In genomic region chr10:128442718-128443117, GRCm38 (mm10) we compare ENCODE assay signal across 20 mouse cellular contexts. TPM values are rescaled to one million over a fixed set of nuclear protein-coding genes. Genes with fewer than 3 reads are reported as not detected.
"Had no signal": no experiment of that assay in that cellular context is flagged by ENCODE, and none has a peak within 500 bp of the region (broad histone marks: within the 10 kb centered on the region; RNA-seq: fewer than 3 reads in every experiment).

No protein-coding gene starts in this region.

- DNase-seq: liver, postnatal 0 days; lung, adult 2 months; lung, postnatal 14 days; lung, postnatal 36 days; right cerebral cortex, postnatal 14 days; thymus, adult 2 months; thymus, postnatal 25 days had no signal

- H3K27me3 ChIP-seq: lung, embryonic 15.5 days; megakaryocyte, embryonic 14.5 days; midbrain, embryonic 13.5 days; midbrain, embryonic 15.5 days; neural tube, embryonic 12.5 days; stomach, embryonic 15.5 days had no signal

- H3K9me3 ChIP-seq: lung, embryonic 15.5 days; megakaryocyte, embryonic 14.5 days; midbrain, embryonic 13.5 days; midbrain, embryonic 15.5 days; neural tube, embryonic 12.5 days; stomach, embryonic 15.5 days had no signal

- H3K9ac ChIP-seq: liver, postnatal 0 days; lung, embryonic 15.5 days; midbrain, embryonic 13.5 days; midbrain, embryonic 15.5 days; neural tube, embryonic 12.5 days; stomach, embryonic 15.5 days had no signal

- ATAC-seq: liver, postnatal 0 days; lung, postnatal 0 days; midbrain, embryonic 13.5 days; midbrain, embryonic 15.5 days had no signal

- H3K27ac ChIP-seq: lung, embryonic 15.5 days; macrophage; midbrain, embryonic 13.5 days; midbrain, embryonic 15.5 days; neural tube, embryonic 12.5 days; stomach, embryonic 15.5 days; stomach, postnatal 0 days had no signal

- H3K4me1 ChIP-seq: lung, embryonic 15.5 days; midbrain, embryonic 13.5 days; midbrain, embryonic 15.5 days; neural tube, embryonic 12.5 days had no signal

- H3K4me3 ChIP-seq: lung, embryonic 15.5 days; megakaryocyte, embryonic 14.5 days; midbrain, embryonic 13.5 days; midbrain, embryonic 15.5 days; neural tube, embryonic 12.5 days; stomach, embryonic 15.5 days had no signal

- H3K4me2 ChIP-seq: lung, embryonic 15.5 days; midbrain, embryonic 11.5 days; midbrain, embryonic 13.5 days; midbrain, embryonic 15.5 days; neural tube, embryonic 12.5 days; stomach, embryonic 15.5 days had no signal

RNA-seq across cellular contexts. Expression of gene Slc39a5, which starts 41.7 kb away (rescaled TPM):
- total RNA-seq: megakaryocyte progenitor cell, adult 5-6 weeks; monocyte, adult 5-6 weeks; neutrophil, adult 5-6 weeks had no signal
- polyA plus RNA-seq: lung, adult 2 months; lung, postnatal 0 days; macrophage; midbrain, embryonic 11.5 days; midbrain, embryonic 15.5 days; neural tube, embryonic 12.5 days had no signal
